Mouse (Mus musculus): ENCODE results near the gene Bub1b.

The Bub1b gene

GRCm38 (mm10) chr2:118664975-118665516 lies 67.0 kb downstream of the Bub1b start:
- DNase-seq (ENCODE audit: low read depth, low spot score) = no peak

GRCm38 (mm10) chr2:118665616-118666015 lies 67.6 kb downstream of the Bub1b start:
- DNase-seq (ENCODE audit: low read depth, low spot score) = no peak

GRCm38 (mm10) chr2:118667181-118667580 lies 69.2 kb downstream of the Bub1b start:
- DNase-seq (ENCODE audit: low read depth, low spot score) = no peak

GRCm38 (mm10) chr2:118669245-118669644 lies 71.2 kb downstream of the Bub1b start:
- DNase-seq (ENCODE audit: low read depth, low spot score) = no peak

- no peak for DNase-seq (ENCODE audit: low read depth, low spot score)
Measured at GRCm38 (mm10) chr2:118669785-118670184, 71.8 kb downstream of the Bub1b start.

- no peak for DNase-seq (ENCODE audit: low read depth, low spot score)
Measured at GRCm38 (mm10) chr2:118671728-118672127, 73.7 kb downstream of the Bub1b start.

- no peak for DNase-seq (ENCODE audit: low read depth, low spot score)
Measured at GRCm38 (mm10) chr2:118673686-118674465, 75.9 kb downstream of the Bub1b start.

- no peak for DNase-seq (ENCODE audit: low read depth, low spot score)
Measured at GRCm38 (mm10) chr2:118674500-118674899, 76.5 kb downstream of the Bub1b start.

GRCm38 (mm10) chr2:118676839-118677741 lies 79.1 kb downstream of the Bub1b start:
- no peak for DNase-seq (ENCODE audit: low read depth, low spot score)

GRCm38 (mm10) chr2:118677817-118678216 lies 79.8 kb downstream of the Bub1b start:
- no peak for DNase-seq (ENCODE audit: low read depth, low spot score)

- no peak for DNase-seq (ENCODE audit: low read depth, low spot score)
Measured at GRCm38 (mm10) chr2:118679577-118679976, 81.6 kb downstream of the Bub1b start.

GRCm38 (mm10) chr2:118680926-118681325 lies 82.9 kb downstream of the Bub1b start:
- DNase-seq (ENCODE audit: low read depth, low spot score) = no peak

GRCm38 (mm10) chr2:118682544-118683260 lies 84.7 kb downstream of the Bub1b start:
- DNase-seq (ENCODE audit: low read depth, low spot score) = no peak

- DNase-seq (ENCODE audit: low read depth, low spot score) = peak; percentile 56
Measured at GRCm38 (mm10) chr2:118685088-118685487, 87.1 kb downstream of the Bub1b start.

GRCm38 (mm10) chr2:118686693-118687092 lies 88.7 kb downstream of the Bub1b start:
- no peak for DNase-seq (ENCODE audit: low read depth, low spot score)

- DNase-seq (ENCODE audit: low read depth, low spot score) = no peak
Measured at GRCm38 (mm10) chr2:118687791-118688190, 89.8 kb downstream of the Bub1b start.

GRCm38 (mm10) chr2:118689875-118690274 lies 91.9 kb downstream of the Bub1b start:
- DNase-seq (ENCODE audit: low read depth, low spot score) = no peak
